Mouse (Mus musculus) midbrain, embryonic 16.5 days (tissue): Measurements from ENCODE around the gene Polr2e. TPM values are rescaled to one million over a fixed set of nuclear protein-coding genes. Genes with fewer than 3 reads are reported as not detected.

Source experiments
- ATAC-seq: fragments of 200-750 bp; cut with Nextera tagmentation; 2 replicates; pipeline ENCODE4 v1.8.0; 2017; ENCODE audit warnings: moderate TSS enrichment
- H3K27ac ChIP-seq: fragments of 300-500 bp; sonication (generic); 2 replicates; pipeline ENCODE4 v1.5.1; 2014; ENCODE audit warnings: mild to moderate bottlenecking, low read length, mixed read lengths
- H3K27me3 ChIP-seq: fragments of 300-500 bp; sonication (generic); 2 replicates; pipeline ENCODE4 v1.6.1; 2014; ENCODE audit warnings: low read depth, low read length, mixed read lengths; ENCODE audit not compliant: control insufficient read depth, insufficient read depth
- H3K36me3 ChIP-seq: fragments of 300-500 bp; sonication (generic); 2 replicates; pipeline ENCODE4 v1.6.1; 2014; ENCODE audit warnings: mild to moderate bottlenecking, low read length, moderate library complexity, mixed read lengths; ENCODE audit not compliant: control insufficient read depth, insufficient read depth
- H3K4me1 ChIP-seq: fragments of 300-500 bp; sonication (generic); 2 replicates; pipeline ENCODE4 v1.6.1; 2014; ENCODE audit warnings: mild to moderate bottlenecking, low read length, mixed read lengths; ENCODE audit not compliant: control insufficient read depth, insufficient read depth
- H3K4me2 ChIP-seq: fragments of 300-500 bp; sonication (generic); 2 replicates; pipeline ENCODE4 v1.6.1; 2014; ENCODE audit warnings: mild to moderate bottlenecking, low read length, mixed read lengths
- H3K4me3 ChIP-seq: fragments of 300-500 bp; sonication (generic); 2 replicates; pipeline ENCODE4 v1.5.1; 2014; ENCODE audit warnings: low read depth, mild to moderate bottlenecking, low read length, moderate library complexity, mixed read lengths
- H3K9ac ChIP-seq: fragments of 300-500 bp; sonication (generic); 2 replicates; pipeline ENCODE4 v1.6.1; 2014; ENCODE audit warnings: low read depth, low read length, mixed read lengths
- H3K9me3 ChIP-seq: fragments of 300-500 bp; sonication (generic); replicated peaks from 2 replicates; pipeline ENCODE4 v1.6.1; 2014; ENCODE audit warnings: mild to moderate bottlenecking, low read length, mixed read lengths; ENCODE audit not compliant: control insufficient read depth, poor library complexity, severe bottlenecking
- WGBS: fragments of 180-500 bp; shearing (Covaris S2); extraction: QIAGEN DNeasy Blood & Tissue Kit; methylation state at CpG from one replicate; pipeline ENCODE4 v1.1.7; 2014; 5-methylcytosine and 5-hydroxymethylcytosine counted together
- polyA plus RNA-seq: library from polyadenylated mRNA; unstranded; fragments of >200 nt; fragmentation: Nextera tagmentation; extraction: Ambion mirVana; gene quantifications from 2 replicates; pipeline ENCODE4 v1.2.1, GENCODE M21; 2015

Polr2e gene
- polyA plus RNA-seq, 1 experiment from 2014 or later = 131 TPM

GRCm38 (mm10) chr10:80076386-80076785 lies 36.8 kb upstream of the Polr2e start:
- Histone ChIP-seq H3K4me1 (peaks cover 3% of the 10 kb centered on the region; the same call in 1 of the 2 replicates), H3K9ac (no peak overlapping the region), H3K9me3 (no peaks in the 10 kb centered on the region), H3K4me2 (no peak overlapping the region), H3K27ac (no peak overlapping the region), H3K27me3 (no peaks in the 10 kb centered on the region), H3K4me3 (no peak overlapping the region), H3K36me3 (peaks cover 11% of the 10 kb centered on the region; the same call in 1 of the 2 replicates)
- ATAC-seq = no peak
- WGBS = 96% methylated on average over 4 of the region's 4 CpGs

- 54% methylated on average over 1 of the region's 1 CpGs for WGBS
- ATAC-seq = no peak
Observed at GRCm38 (mm10) chr10:80075924-80076323, 36.3 kb upstream of the Polr2e start.

GRCm38 (mm10) chr10:80074813-80075601 lies 35.4 kb upstream of the Polr2e start:
- H3K4me1 ChIP-seq = peaks cover 4% of the 10 kb centered on the region; the same call in 1 of the 2 replicates
- H3K4me2 ChIP-seq = 0 out of 2 replicates have a peak overlapping the region, but pooled peaks have one; percentile 17
- peak overlapping the region; percentile 21 for H3K9ac ChIP-seq
- H3K36me3 ChIP-seq = peaks cover under 1% of the 10 kb centered on the region; the same call in 1 of the 2 replicates
- H3K27ac ChIP-seq = no peak overlapping the region
- WGBS = 23% methylated on average over 28 of the region's 28 CpGs
- H3K27me3 ChIP-seq = no peaks in the 10 kb centered on the region
- no peak for ATAC-seq
- no peak overlapping the region for H3K4me3 ChIP-seq
- H3K9me3 ChIP-seq = no peaks in the 10 kb centered on the region

More at GRCm38 (mm10) chr10:80075924-80076323, 36.3 kb upstream of the Polr2e start:
- Histone ChIP-seq H3K27ac (no peak overlapping the region), H3K9me3 (no peaks in the 10 kb centered on the region), H3K4me3 (no peak overlapping the region), H3K36me3 (peaks cover 8% of the 10 kb centered on the region; the same call in 1 of the 2 replicates), H3K4me1 (peaks cover 4% of the 10 kb centered on the region; the same call in 1 of the 2 replicates), H3K27me3 (no peaks in the 10 kb centered on the region), H3K4me2 (no peak overlapping the region), H3K9ac (no peak overlapping the region)

GRCm38 (mm10) chr10:80072623-80073489 lies 33.3 kb upstream of the Polr2e start:
- no peak overlapping the region for H3K9ac ChIP-seq
- H3K9me3 ChIP-seq = no peaks in the 10 kb centered on the region
- no peaks in the 10 kb centered on the region for H3K36me3 ChIP-seq
- no peak overlapping the region for H3K4me2 ChIP-seq
- H3K27me3 ChIP-seq = no peaks in the 10 kb centered on the region
- H3K4me3 ChIP-seq = no peak overlapping the region
- 81% methylated on average over 20 of the region's 20 CpGs for WGBS
- H3K4me1 ChIP-seq = peaks cover 4% of the 10 kb centered on the region; the same call in 1 of the 2 replicates
- ATAC-seq = no peak
- no peak overlapping the region for H3K27ac ChIP-seq

GRCm38 (mm10) chr10:80071516-80071900 lies 31.9 kb upstream of the Polr2e start:
- no peak overlapping the region for H3K27ac ChIP-seq
- H3K36me3 ChIP-seq = no peaks in the 10 kb centered on the region
- no peaks in the 10 kb centered on the region for H3K9me3 ChIP-seq
- 82% methylated on average over 3 of the region's 3 CpGs for WGBS
- no peak for ATAC-seq
- no peaks in the 10 kb centered on the region for H3K27me3 ChIP-seq
- H3K4me1 ChIP-seq = peaks cover 4% of the 10 kb centered on the region; the same call in 1 of the 2 replicates
- no peak overlapping the region for H3K4me3 ChIP-seq
- H3K4me2 ChIP-seq = no peak overlapping the region
- no peak overlapping the region for H3K9ac ChIP-seq

- Histone ChIP-seq H3K9ac (no peak overlapping the region), H3K9me3 (no peaks in the 10 kb centered on the region), H3K27me3 (no peaks in the 10 kb centered on the region), H3K4me2 (no peak overlapping the region), H3K27ac (no peak overlapping the region), H3K4me1 (peaks cover 4% of the 10 kb centered on the region; the same call in 1 of the 2 replicates), H3K36me3 (no peaks in the 10 kb centered on the region), H3K4me3 (no peak overlapping the region)
- 68% methylated on average over 9 of the region's 9 CpGs for WGBS
- 0 out of 2 replicates have a peak, but pooled peaks have one; percentile 33 for ATAC-seq
Observed at GRCm38 (mm10) chr10:80070837-80071515, 31.4 kb upstream of the Polr2e start.

GRCm38 (mm10) chr10:80069948-80070450 lies 30.4 kb upstream of the Polr2e start:
- WGBS = 91% methylated on average over 4 of the region's 4 CpGs
- Histone ChIP-seq H3K9me3 (no peaks in the 10 kb centered on the region), H3K27ac (no peak overlapping the region), H3K36me3 (0 out of 2 replicates have a peak, but pooled peaks cover 3% of the 10 kb centered on the region), H3K9ac (no peak overlapping the region), H3K27me3 (no peaks in the 10 kb centered on the region), H3K4me1 (peaks cover 4% of the 10 kb centered on the region; the same call in 1 of the 2 replicates), H3K4me2 (no peak overlapping the region), H3K4me3 (no peak overlapping the region)
- ATAC-seq = no peak

- H3K4me1 ChIP-seq = peaks cover 4% of the 10 kb centered on the region; the same call in 1 of the 2 replicates
- no peak overlapping the region for H3K9ac ChIP-seq
- no peak overlapping the region for H3K27ac ChIP-seq
- no peaks in the 10 kb centered on the region for H3K9me3 ChIP-seq
- no peak overlapping the region for H3K4me3 ChIP-seq
- WGBS = 84% methylated on average over 6 of the region's 7 CpGs
- 0 out of 2 replicates have a peak, but pooled peaks cover 3% of the 10 kb centered on the region for H3K36me3 ChIP-seq
- no peaks in the 10 kb centered on the region for H3K27me3 ChIP-seq
- no peak overlapping the region for H3K4me2 ChIP-seq
- ATAC-seq = no peak
Observed at GRCm38 (mm10) chr10:80069251-80069650, 29.7 kb upstream of the Polr2e start.
